Mouse (Mus musculus) thymus, adult 2 months (tissue): Measurements from ENCODE around the gene Clstn2.

Source experiments
- CTCF ChIP-seq: fragments of 200-500 bp; IDR thresholded peaks from 2 replicates; pipeline ENCODE4 v1.5.1; 2012; ENCODE audit warnings: mild to moderate bottlenecking, control low read depth, low read length, moderate library complexity, borderline replicate concordance; ENCODE audit not compliant: control insufficient read depth, poor library complexity, insufficient read depth; ENCODE audit errors: extremely low read depth
- POLR2A ChIP-seq: fragments of 200-500 bp; IDR thresholded peaks from 2 replicates; pipeline ENCODE4 v1.6.1; 2012; ENCODE audit warnings: mild to moderate bottlenecking, low read length, control low read depth, moderate library complexity; ENCODE audit not compliant: control insufficient read depth, poor library complexity, insufficient read depth; ENCODE audit errors: extremely low read depth

DNA sequence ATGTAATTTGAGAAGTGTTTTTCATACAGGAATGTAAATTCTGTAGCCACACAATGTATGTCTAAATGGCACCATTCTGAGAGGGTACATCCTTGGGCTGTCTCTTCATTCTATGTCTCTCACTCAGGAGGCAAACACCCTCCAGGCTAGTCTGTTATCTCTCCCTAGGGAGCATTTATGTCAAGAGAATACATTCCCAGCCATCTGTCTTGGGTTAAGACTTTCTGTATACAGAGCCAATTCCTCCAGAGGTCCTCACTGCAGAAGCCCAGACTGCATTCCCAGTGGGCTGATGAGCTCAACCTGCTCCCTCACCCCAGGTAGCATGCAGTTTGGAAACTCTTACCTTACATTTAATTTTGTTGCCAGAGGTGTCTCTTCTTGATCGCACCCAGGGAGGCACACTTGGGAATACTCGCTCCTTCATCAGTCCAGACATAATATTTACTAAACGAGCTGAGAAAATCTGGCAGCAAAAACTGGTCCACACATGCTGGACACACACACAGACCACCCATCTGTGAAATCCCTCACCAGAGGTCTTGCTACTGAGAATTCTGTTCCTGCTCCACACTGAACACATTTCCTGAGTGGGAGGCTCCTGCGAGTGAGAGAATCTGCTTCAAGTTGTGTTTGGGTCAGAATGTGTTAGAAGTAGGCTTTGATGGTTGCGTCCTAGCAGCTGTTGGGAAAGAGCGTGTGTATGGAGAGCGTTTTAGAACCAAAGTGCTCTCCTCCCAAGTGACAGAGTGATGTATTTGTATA lies 592.9 kb downstream of the Clstn2 start:
- TF ChIP-seq POLR2A (no peak), CTCF (no peak)
